Mouse (Mus musculus) spleen, postnatal 4 days (tissue): ENCODE measurements around the gene Flrt1.

ENCODE experiments used
- DNase-seq, 2 experiments: peaks; one replicate each; pipeline ENCODE4 v3.0.0; 2022; ENCODE audit warnings: low spot score in 2 of 2

The Flrt1 gene

GRCm38 (mm10) chr19:7130317-7130716 is 24.8 kb upstream of the Flrt1 start:
- no peak for DNase-seq

DNA sequence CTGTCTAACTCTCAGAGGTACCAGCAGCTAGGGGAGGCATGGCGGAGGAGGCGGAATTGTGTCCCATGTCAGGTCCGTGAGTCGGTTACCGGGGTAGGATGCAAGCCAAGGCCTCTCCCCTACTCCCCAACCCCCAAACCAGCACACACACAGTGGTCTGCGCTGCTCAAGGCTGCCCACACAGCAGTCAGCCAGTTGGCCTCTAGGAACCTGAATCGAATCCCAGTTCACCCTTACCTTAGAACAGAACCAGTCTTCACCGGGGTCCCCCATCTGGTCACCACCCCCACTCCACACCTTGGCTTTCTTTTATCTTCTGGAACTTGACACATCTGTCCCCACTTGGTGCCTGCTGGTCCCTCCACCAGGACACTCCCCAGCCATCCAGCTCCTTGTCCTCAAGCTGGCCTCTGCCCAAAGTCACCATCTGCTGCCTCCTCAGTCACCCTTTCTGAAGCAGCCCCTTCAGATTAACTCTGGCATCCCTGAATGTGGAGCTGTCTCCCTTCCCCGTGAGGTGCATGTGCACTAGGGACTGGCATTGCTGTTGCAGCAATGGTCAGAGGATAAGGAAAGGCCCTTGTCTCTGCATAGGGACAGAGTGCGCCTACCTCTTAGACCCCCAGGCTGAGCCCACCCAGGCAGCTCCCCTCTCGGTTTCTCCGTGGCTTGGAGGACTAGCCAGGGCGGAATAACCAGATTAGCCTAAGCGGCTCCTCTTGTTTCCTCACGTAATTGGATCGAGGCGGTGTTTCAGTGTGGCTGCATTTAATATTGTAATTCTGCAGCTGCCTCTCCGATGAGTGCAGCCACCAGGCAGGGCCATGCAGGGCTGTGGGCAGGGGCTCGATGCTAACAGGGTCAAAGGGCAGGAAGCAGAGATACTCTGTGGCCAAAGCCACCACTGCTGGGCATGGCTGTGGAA is 23.3 kb upstream of the Flrt1 start:
- DNase-seq: no peak

- no peak for DNase-seq
Measured at GRCm38 (mm10) chr19:7126933-7127332, 21.4 kb upstream of the Flrt1 start.

DNA sequence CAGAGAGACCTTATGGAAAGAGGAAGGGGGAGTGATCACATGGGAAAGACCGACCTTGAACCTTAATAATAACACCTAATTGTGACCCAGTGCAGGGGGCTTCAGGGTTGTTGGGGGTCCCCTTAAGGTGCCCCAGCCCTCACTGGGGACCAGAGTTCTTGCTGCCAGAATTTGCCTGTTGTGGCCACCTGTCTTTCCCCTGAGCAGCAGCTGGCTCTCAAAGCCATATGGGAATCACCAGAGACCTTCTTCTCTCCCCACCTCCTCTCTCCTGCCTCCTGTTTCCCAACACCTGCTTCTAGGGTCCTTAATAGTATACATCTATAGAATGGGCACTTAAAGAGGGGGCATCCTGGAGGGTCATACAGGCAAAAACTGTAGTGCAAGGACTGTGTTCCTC is 20.7 kb upstream of the Flrt1 start:
- DNase-seq: no peak

GRCm38 (mm10) chr19:7125526-7126156 is 20.1 kb upstream of the Flrt1 start:
- DNase-seq: no peak

GRCm38 (mm10) chr19:7122698-7123306 is 17.3 kb upstream of the Flrt1 start:
- DNase-seq: no peak

DNA sequence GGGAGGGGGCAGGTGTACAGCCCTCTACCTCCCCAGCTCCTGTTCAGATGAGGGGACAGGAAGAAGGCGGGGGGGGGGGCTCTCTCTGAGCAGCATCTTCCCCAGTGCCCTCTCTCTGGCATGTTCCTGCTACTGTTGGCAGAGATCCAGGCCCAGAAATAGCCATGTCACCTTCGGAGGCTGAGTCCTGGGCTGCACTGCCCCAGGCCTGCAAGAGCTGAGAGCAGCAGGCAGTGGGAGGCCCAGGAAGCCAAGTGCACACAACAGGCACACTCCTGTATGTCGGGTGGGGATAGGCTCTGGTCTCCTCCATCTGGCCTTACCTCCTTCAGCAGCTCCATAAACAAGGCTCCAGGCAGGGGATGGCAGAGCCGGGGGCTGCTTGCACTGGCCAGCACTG is 16.7 kb upstream of the Flrt1 start:
- DNase-seq: no peak

DNA sequence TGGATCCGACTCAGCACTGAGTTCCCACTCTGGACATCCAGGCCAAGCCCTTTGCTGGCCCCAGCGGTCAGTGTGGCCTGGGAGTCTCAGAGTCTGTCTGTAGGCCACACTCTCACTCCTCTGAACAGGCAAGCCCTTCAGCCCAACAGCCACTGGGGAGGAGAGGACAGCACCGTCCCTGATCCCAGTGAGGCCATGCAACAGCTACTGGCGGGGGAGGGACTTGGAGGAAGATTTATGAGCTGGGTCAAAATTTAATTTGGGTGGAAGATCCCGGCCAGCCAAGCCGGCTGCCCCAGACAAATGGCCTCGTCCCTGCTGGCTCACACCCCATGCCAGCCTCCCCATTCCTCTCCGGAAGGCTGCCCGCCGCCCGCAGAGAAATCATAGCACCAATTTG is 15.7 kb upstream of the Flrt1 start:
- no peak for DNase-seq

- peak in 1 of 2 experiments; percentile 35 for DNase-seq
Measured at GRCm38 (mm10) chr19:7117653-7118307, 12.3 kb upstream of the Flrt1 start.

- DNase-seq: peak in 1 of 2 experiments; percentile 22
Measured at GRCm38 (mm10) chr19:7117141-7117540, 11.6 kb upstream of the Flrt1 start.

DNA sequence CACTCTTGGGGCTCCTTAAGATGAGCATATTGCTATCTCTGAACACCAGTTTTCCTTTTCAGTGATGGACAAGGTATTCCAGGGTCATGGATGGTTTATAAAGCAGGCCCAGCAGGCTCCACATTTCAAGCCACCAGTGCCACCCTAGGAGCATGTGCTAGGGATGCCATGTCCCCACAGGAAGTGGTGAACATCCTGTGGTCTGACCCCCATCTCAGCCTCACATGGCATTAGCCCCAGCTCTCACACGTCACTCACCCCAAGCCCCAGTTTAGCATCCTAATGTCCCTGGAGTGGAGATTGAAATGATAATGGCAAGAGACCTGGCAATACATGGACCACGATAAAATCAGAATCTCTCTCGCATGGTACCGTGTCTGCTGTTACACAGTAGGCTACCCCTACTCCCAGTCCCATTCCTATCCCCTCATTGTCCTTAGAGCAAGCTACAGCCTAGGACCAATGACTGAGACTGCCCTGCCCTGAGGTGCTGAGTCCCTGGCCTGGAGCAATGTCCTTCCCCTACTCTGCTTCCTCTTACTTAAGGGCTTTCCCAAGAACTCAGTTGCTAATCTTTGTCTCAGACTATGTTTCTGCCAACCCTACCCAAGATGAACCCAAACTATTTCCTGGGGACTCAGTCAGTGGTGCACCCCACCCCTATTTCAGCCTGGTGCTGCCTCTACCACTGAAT is 10.7 kb upstream of the Flrt1 start:
- no peak for DNase-seq

- DNase-seq: no peak
Measured at GRCm38 (mm10) chr19:7113574-7113973, 8.0 kb upstream of the Flrt1 start.

DNA sequence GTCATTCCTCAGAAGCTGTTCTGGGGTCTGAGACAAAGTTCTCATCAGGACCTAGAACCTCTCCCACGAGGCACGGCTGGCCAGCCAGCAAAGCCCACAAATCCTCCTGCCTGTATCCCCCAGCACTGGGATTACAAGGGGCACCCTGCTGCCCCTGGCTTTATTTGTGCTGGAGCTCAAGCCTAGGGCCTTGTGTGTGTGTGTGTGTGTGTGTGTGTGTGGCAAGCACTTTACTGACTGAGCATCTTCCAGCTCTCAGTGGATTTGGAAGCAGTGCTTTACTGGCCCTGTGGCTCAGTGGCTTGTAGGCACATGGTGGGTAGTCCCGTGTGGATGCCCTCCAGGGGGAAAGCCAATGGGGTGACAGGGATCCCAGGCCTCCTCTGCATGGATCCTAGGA is 7.1 kb upstream of the Flrt1 start:
- DNase-seq: no peak

- DNase-seq: no peak
Measured at GRCm38 (mm10) chr19:7111710-7112109, 6.2 kb upstream of the Flrt1 start.

DNA sequence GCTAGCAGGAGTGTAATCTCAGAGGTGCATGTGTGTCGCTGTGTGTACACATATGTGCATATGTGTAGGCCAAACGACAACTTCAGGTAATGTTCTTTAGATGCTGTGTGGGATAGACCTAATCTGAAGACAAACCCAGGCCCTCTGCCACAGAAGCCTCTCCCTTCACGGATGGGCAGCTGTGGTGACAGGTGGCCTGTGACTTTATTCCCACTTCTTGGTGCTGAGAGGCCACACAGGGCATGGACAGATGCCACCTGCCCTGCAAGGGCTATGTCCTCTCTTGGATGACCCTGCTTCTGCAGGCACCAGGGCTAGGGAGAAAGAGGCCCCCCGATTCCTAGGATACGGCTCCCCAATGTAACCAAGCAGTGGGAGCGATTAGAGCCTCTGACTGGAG is 5.8 kb upstream of the Flrt1 start:
- DNase-seq: no peak

- no peak for DNase-seq
Measured at GRCm38 (mm10) chr19:7110875-7111274, 5.3 kb upstream of the Flrt1 start.

GRCm38 (mm10) chr19:7110097-7110496 is 4.6 kb upstream of the Flrt1 start:
- DNase-seq: no peak

DNA sequence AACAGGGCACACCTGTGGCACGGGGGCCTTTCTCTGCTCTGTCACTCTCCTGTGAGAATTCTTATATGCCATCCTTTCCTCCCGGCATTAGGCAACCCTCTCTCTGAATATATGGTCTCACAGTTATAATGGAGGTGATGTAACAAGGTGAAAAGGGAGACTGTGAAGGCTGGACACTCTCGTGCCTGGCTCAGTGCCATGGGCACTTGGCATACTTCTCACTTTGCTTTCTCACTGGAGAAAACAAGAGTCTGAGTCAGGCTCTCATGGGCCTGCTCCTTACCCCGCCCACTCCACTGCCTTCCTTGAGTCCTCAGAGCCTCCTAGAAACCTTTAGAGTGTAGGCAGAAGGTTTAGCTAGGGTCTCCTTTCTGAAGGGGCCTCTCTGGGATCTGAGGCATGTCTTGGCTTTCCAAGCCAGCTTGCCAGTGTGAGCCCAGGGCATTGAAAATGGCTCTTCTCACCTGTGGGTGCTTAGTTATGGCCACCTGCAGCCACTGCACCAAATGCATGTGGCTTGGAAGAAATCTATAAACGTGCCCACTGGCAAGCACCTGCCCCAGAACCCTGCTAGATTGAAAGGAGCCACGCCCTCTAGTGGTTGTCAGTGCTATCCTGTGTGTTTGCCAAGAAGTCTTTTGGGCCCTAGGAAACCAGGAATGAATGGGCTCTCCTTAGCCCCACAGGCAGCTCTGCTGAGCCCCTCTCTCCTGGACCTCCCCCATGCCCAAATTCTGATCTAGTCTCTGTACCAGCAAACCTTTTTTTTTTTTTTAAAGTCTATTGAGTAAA is 2.8 kb upstream of the Flrt1 start:
- no peak for DNase-seq

GRCm38 (mm10) chr19:7107174-7107573 is 1.6 kb upstream of the Flrt1 start:
- DNase-seq: no peak

- no peak for DNase-seq
Measured at GRCm38 (mm10) chr19:7106566-7106965, 1.0 kb upstream of the Flrt1 start.

DNA sequence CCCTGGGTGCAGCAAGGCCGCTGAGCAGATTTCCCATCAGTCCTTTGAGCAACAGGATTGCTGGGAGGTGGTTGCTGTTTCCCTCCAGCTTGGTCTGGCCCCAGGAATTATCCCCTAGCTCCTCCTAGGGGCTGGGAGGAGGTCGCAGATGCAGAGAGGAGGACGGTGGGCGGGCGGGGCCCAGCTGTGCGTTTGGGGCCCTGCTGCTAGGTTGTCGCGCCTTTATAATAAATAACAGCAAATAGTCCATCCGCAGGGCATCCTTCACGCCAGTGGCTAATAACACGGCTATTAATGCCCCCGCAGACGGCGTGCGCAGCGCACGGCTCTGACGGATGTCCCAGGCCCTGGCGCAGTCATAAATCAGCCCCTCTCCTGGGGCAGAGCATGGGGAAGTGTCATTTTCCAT is 1.5 kb downstream of the Flrt1 start:
- DNase-seq: no peak
